Comparison of ENCODE assay signal across 25 mouse cellular contexts in genomic region chr4:99816697-99817460, GRCm38 (mm10). TPM values are rescaled to one million over a fixed set of nuclear protein-coding genes. Genes with fewer than 3 reads are reported as not detected.
A peak's percentile ranks its signal among the peaks of the same experiment; 100 is the strongest.
DNase-seq lines count a peak whose midpoint lies in the region; ATAC-seq and TF ChIP-seq lines count a peak whose summit lies in the region.
"Had no signal": no experiment of that assay in that cellular context is flagged by ENCODE, and none has a peak within 500 bp of the region (broad histone marks: within the 10 kb centered on the region; RNA-seq: fewer than 3 reads in every experiment).

No protein-coding gene starts in this region.

- H3K36me3 ChIP-seq in liver, adult 2 months (ENCODE audit: control insufficient read depth, insufficient read depth, low read length), result no peaks in the 10 kb centered on the region
- no peaks in the 10 kb centered on the region for H3K36me3 ChIP-seq in liver, embryonic 11.5 days (ENCODE audit: control insufficient read depth, insufficient read depth, low read length)
- no peaks in the 10 kb centered on the region for H3K36me3 ChIP-seq in intestine, embryonic 15.5 days
- H3K36me3 ChIP-seq: kidney, embryonic 15.5 days; liver, embryonic 12.5 days; midbrain, embryonic 12.5 days; neural tube, embryonic 12.5 days had no signal

- H3K9ac ChIP-seq in liver, adult 2 months (ENCODE audit: low read depth, low read length), result no peak overlapping the region
- H3K9ac ChIP-seq in liver, embryonic 11.5 days (ENCODE audit: low read depth, low read length), result no peak overlapping the region
- H3K9ac ChIP-seq in intestine, embryonic 15.5 days, result no peak overlapping the region
- H3K9ac ChIP-seq: kidney, embryonic 15.5 days; liver, embryonic 12.5 days; midbrain, embryonic 12.5 days; neural tube, embryonic 12.5 days had no signal

- no peak overlapping the region for H3K4me3 ChIP-seq in liver, adult 2 months (ENCODE audit: insufficient read depth, low read depth, low read length)
- H3K4me3 ChIP-seq in liver, embryonic 11.5 days (ENCODE audit: low read depth, low read length), result no peak overlapping the region
- no peak overlapping the region for H3K4me3 ChIP-seq in intestine, embryonic 15.5 days (replicated peaks)
- H3K4me3 ChIP-seq: gastrocnemius, adult 2 months; heart, embryonic 10.5 days; hindbrain, embryonic 10.5 days; kidney, embryonic 15.5 days; liver, embryonic 12.5 days; midbrain, embryonic 12.5 days; neural tube, embryonic 12.5 days had no signal

- H3K27me3 ChIP-seq in liver, adult 2 months (ENCODE audit: control insufficient read depth, insufficient read depth, low read length), result no peaks in the 10 kb centered on the region
- no peaks in the 10 kb centered on the region for H3K27me3 ChIP-seq in liver, embryonic 11.5 days (replicated peaks; ENCODE audit: control insufficient read depth, insufficient read depth, low read length)
- H3K27me3 ChIP-seq in Patski, result no peaks in the 10 kb centered on the region
- no peaks in the 10 kb centered on the region for H3K27me3 ChIP-seq in intestine, embryonic 15.5 days (replicated peaks)
- H3K27me3 ChIP-seq: kidney, embryonic 15.5 days; liver, embryonic 12.5 days; midbrain, embryonic 12.5 days; neural tube, embryonic 12.5 days had no signal

- no peak for TF ChIP-seq CTCF in liver, adult 2 months (IDR thresholded peaks at IDR 0.05; ENCODE audit: low read depth, low read length)
- TF ChIP-seq CTCF in Patski (IDR thresholded peaks at IDR 0.05), result no peak

- no peak for TF ChIP-seq POLR2A in liver, adult 2 months (IDR thresholded peaks at IDR 0.05; ENCODE audit: extremely low read depth, insufficient read depth, low read length)

- peak; percentile 56 for DNase-seq in liver, adult 2 months (ENCODE audit: extremely low read depth, low read depth, low spot score)
- no peak for DNase-seq in liver, embryonic 11.5 days (ENCODE audit: low spot score)
- no peak for DNase-seq in Patski (ENCODE audit: low read depth, low spot score)
- DNase-seq in yolk sac, embryonic 10.5 days (ENCODE audit: low spot score), result peak; percentile 13
- DNase-seq in cerebellum, postnatal 10 days, result no peak
- DNase-seq in right cerebral cortex, postnatal 36 days (ENCODE audit: low spot score in 2 of 2), result no peak
- DNase-seq: adrenal gland, adult 8-10 months; cerebellum, adult 2 months; gastrocnemius, adult 2 months; layer of hippocampus, postnatal 36 days; lung, adult 18-20 months; lung, postnatal 14 days; retina, postnatal 1 day; right cerebral cortex, postnatal 25 days; thymus, adult 18-20 months; thymus, postnatal 4 days had no signal

- no peaks in the 10 kb centered on the region for H3K9me3 ChIP-seq in liver, embryonic 11.5 days (ENCODE audit: control insufficient read depth, low read length)
- no peaks in the 10 kb centered on the region for H3K9me3 ChIP-seq in intestine, embryonic 15.5 days
- H3K9me3 ChIP-seq: heart, embryonic 10.5 days; hindbrain, embryonic 10.5 days; kidney, embryonic 15.5 days; liver, embryonic 12.5 days; midbrain, embryonic 12.5 days; neural tube, embryonic 12.5 days had no signal

- no peak overlapping the region for H3K4me2 ChIP-seq in liver, embryonic 11.5 days
- no peak overlapping the region for H3K4me2 ChIP-seq in intestine, embryonic 15.5 days (replicated peaks)
- H3K4me2 ChIP-seq: kidney, embryonic 15.5 days; liver, embryonic 12.5 days; midbrain, embryonic 12.5 days; neural tube, embryonic 12.5 days had no signal

- POLR2A ChIA-PET in Patski (lab: Charles Lee), result no interaction called here

- in situ Hi-C loops in Patski (cut with MboI; ENCODE audit: low pct_unique_long_range_greater_than_20kb), result no loop called here

- WGBS in liver, adult 2 months, result 55% methylated on average over 7 of the region's 7 CpGs
- WGBS in liver, embryonic 11.5 days, result 90% methylated on average over 7 of the region's 7 CpGs
- 62% methylated on average over 7 of the region's 7 CpGs for WGBS in intestine, embryonic 15.5 days

- no peaks in the 10 kb centered on the region for H3K79me2 ChIP-seq in liver, adult 2 months (ENCODE audit: control insufficient read depth, insufficient read depth, low read length)

- no peak overlapping the region for H3K27ac ChIP-seq in liver, adult 2 months (replicated peaks; ENCODE audit: insufficient read depth, low read depth, low read length)
- no peak overlapping the region for H3K27ac ChIP-seq in liver, embryonic 11.5 days (ENCODE audit: low read depth, low read length)
- H3K27ac ChIP-seq in intestine, embryonic 15.5 days, result no peak overlapping the region
- H3K27ac ChIP-seq: gastrocnemius, adult 2 months; heart, embryonic 10.5 days; hindbrain, embryonic 10.5 days; kidney, embryonic 15.5 days; liver, embryonic 12.5 days; midbrain, embryonic 12.5 days; neural tube, embryonic 12.5 days had no signal

- H3K4me1 ChIP-seq in liver, adult 2 months (ENCODE audit: control insufficient read depth, insufficient read depth, low read length), result no peaks in the 10 kb centered on the region
- H3K4me1 ChIP-seq in liver, embryonic 11.5 days (replicated peaks; ENCODE audit: control insufficient read depth, insufficient read depth, low read length), result no peaks in the 10 kb centered on the region
- no peaks in the 10 kb centered on the region for H3K4me1 ChIP-seq in intestine, embryonic 15.5 days (replicated peaks)
- H3K4me1 ChIP-seq: heart, embryonic 10.5 days; hindbrain, embryonic 10.5 days; kidney, embryonic 15.5 days; liver, embryonic 12.5 days; midbrain, embryonic 12.5 days; neural tube, embryonic 12.5 days had no signal

- ATAC-seq in liver, embryonic 11.5 days (replicated peaks; ENCODE audit: low FRiP score), result no peak
- peak; percentile 47 for ATAC-seq in Patski
- ATAC-seq in intestine, embryonic 15.5 days, result peak; percentile 97
- ATAC-seq: forebrain, embryonic 14.5 days; hindbrain, embryonic 16.5 days; liver, embryonic 12.5 days had no signal

- CTCF ChIA-PET in Patski (lab: Charles Lee), result no interaction called here

RNA-seq across cellular contexts. Expression of gene Efcab7, which starts 12.1 kb away (rescaled TPM):
- total RNA-seq in liver, adult 2 months (2014; rRNA removed), result 2.0 and 4.4 TPM in 2 replicates
- 0.51 TPM in 1 of 2 replicates, not detected in the other for polyA plus RNA-seq in liver, adult 2 months (2012; rRNA removed)
- polyA plus RNA-seq in liver, embryonic 11.5 days (2014; fragmentation: Nextera tagmentation; extraction: Ambion mirVana), result 14.3 and 16.2 TPM in 2 replicates
- 22.7 TPM for polyA plus RNA-seq in Patski (2021)
- 13.1 and 20.1 TPM in 2 replicates for polyA plus RNA-seq in intestine, embryonic 15.5 days (2015; fragmentation: Nextera tagmentation; extraction: Ambion mirVana)

Comparison
In these comparisons a context has a peak if more than half of its experiments do, and no peak if none do; other contexts are left out.
1. DNase-seq: peak in liver, adult 2 months (single experiment) and yolk sac, embryonic 10.5 days (single experiment); none in liver, embryonic 11.5 days (single experiment), Patski (single experiment), cerebellum, postnatal 10 days (0 of 2) and right cerebral cortex, postnatal 36 days (0 of 2).